ENCODE assay signal across 8 mouse cellular contexts in genomic region chr11:94148105-94148696, GRCm38 (mm10).
DNase-seq lines count a peak whose midpoint lies in the region; ATAC-seq and TF ChIP-seq lines count a peak whose summit lies in the region.
"Had no signal": no experiment of that assay in that cellular context is flagged by ENCODE, and none has a peak within 500 bp of the region (broad histone marks: within the 10 kb centered on the region; RNA-seq: fewer than 3 reads in every experiment).

No protein-coding gene starts in this region.

- no peak overlapping the region for H3K4me3 ChIP-seq in heart, embryonic 13.5 days
- H3K4me3 ChIP-seq in liver, embryonic 13.5 days (replicated peaks): no peak overlapping the region
- H3K4me3 ChIP-seq in embryonic facial prominence, embryonic 14.5 days (ENCODE audit: low read depth, low read length): peak overlapping the region; percentile 49; the same call in 1 of the 2 replicates
- H3K4me3 ChIP-seq in midbrain, postnatal 0 days (ENCODE audit: low read depth, low read length): no peak overlapping the region
- no peak overlapping the region for H3K4me3 ChIP-seq in intestine, embryonic 15.5 days (replicated peaks)

- no peak for TF ChIP-seq CTCF in midbrain, postnatal 0 days (IDR thresholded peaks at IDR 0.05)

- H3K27ac ChIP-seq in heart, embryonic 13.5 days (replicated peaks): no peak overlapping the region
- no peak overlapping the region for H3K27ac ChIP-seq in liver, embryonic 13.5 days
- H3K27ac ChIP-seq in embryonic facial prominence, embryonic 14.5 days (replicated peaks; ENCODE audit: low read depth, low read length): no peak overlapping the region
- peak overlapping the region; percentile 94; the same call in 1 of the 2 replicates for H3K27ac ChIP-seq in midbrain, postnatal 0 days (ENCODE audit: low read depth, low read length)
- H3K27ac ChIP-seq in intestine, embryonic 15.5 days: no peak overlapping the region

- H3K4me2 ChIP-seq in heart, embryonic 13.5 days: peak overlapping the region; percentile 91; the same call in 1 of the 2 replicates
- no peak overlapping the region for H3K4me2 ChIP-seq in liver, embryonic 13.5 days
- peak overlapping the region; percentile 96; the same call in 1 of the 2 replicates for H3K4me2 ChIP-seq in embryonic facial prominence, embryonic 14.5 days (ENCODE audit: low read depth, low read length)
- peak overlapping the region; percentile 76; the same call in 1 of the 2 replicates for H3K4me2 ChIP-seq in midbrain, postnatal 0 days (ENCODE audit: low read depth, low read length, poor library complexity, severe bottlenecking)
- no peak overlapping the region for H3K4me2 ChIP-seq in intestine, embryonic 15.5 days (replicated peaks)

- H3K27me3 ChIP-seq in heart, embryonic 13.5 days (replicated peaks): peaks cover 25% of the 10 kb centered on the region
- H3K27me3 ChIP-seq in liver, embryonic 13.5 days: peaks cover 65% of the 10 kb centered on the region
- H3K27me3 ChIP-seq in embryonic facial prominence, embryonic 14.5 days (replicated peaks; ENCODE audit: control insufficient read depth, insufficient read depth, low read length): peaks cover 9% of the 10 kb centered on the region
- no peaks in the 10 kb centered on the region for H3K27me3 ChIP-seq in midbrain, postnatal 0 days (ENCODE audit: insufficient read depth, low read length)
- H3K27me3 ChIP-seq in intestine, embryonic 15.5 days (replicated peaks): peaks cover 6% of the 10 kb centered on the region; the same call in 1 of the 2 replicates

- H3K9me3 ChIP-seq in heart, embryonic 13.5 days: no peaks in the 10 kb centered on the region
- no peaks in the 10 kb centered on the region for H3K9me3 ChIP-seq in liver, embryonic 13.5 days (replicated peaks)
- H3K9me3 ChIP-seq in embryonic facial prominence, embryonic 14.5 days (ENCODE audit: control insufficient read depth, low read length): no peaks in the 10 kb centered on the region
- H3K9me3 ChIP-seq in midbrain, postnatal 0 days (ENCODE audit: low read length): no peaks in the 10 kb centered on the region
- no peaks in the 10 kb centered on the region for H3K9me3 ChIP-seq in intestine, embryonic 15.5 days

- 54% methylated on average over 12 of the region's 12 CpGs for WGBS in heart, embryonic 13.5 days
- 47% methylated on average over 12 of the region's 12 CpGs for WGBS in liver, embryonic 13.5 days (ENCODE audit: insufficient replicate concordance)
- 50% methylated on average over 12 of the region's 12 CpGs for WGBS in embryonic facial prominence, embryonic 14.5 days
- WGBS in midbrain, postnatal 0 days: 52% methylated on average over 12 of the region's 12 CpGs
- WGBS in intestine, embryonic 15.5 days: 65% methylated on average over 12 of the region's 12 CpGs

- no peak overlapping the region for H3K9ac ChIP-seq in heart, embryonic 13.5 days
- H3K9ac ChIP-seq in liver, embryonic 13.5 days: no peak overlapping the region
- no peak overlapping the region for H3K9ac ChIP-seq in embryonic facial prominence, embryonic 14.5 days (ENCODE audit: low read depth, low read length)
- H3K9ac ChIP-seq in midbrain, postnatal 0 days (replicated peaks; ENCODE audit: low read length, poor library complexity, severe bottlenecking): no peak overlapping the region
- H3K9ac ChIP-seq in intestine, embryonic 15.5 days: no peak overlapping the region

- ATAC-seq in heart, embryonic 13.5 days (ENCODE audit: extremely low read depth, insufficient number of reproducible peaks, low FRiP score, low TSS enrichment): no peak
- ATAC-seq in liver, embryonic 13.5 days (ENCODE audit: low read depth): peak; percentile 19; the same call in 1 of the 2 replicates
- no peak for ATAC-seq in embryonic facial prominence, embryonic 14.5 days (ENCODE audit: low read depth)
- ATAC-seq in midbrain, postnatal 0 days (ENCODE audit: low FRiP score): no peak
- no peak for ATAC-seq in intestine, embryonic 15.5 days

- H3K4me1 ChIP-seq in heart, embryonic 13.5 days: peaks cover 29% of the 10 kb centered on the region
- H3K4me1 ChIP-seq in liver, embryonic 13.5 days (replicated peaks): peaks cover 16% of the 10 kb centered on the region
- H3K4me1 ChIP-seq in embryonic facial prominence, embryonic 14.5 days (ENCODE audit: control insufficient read depth, insufficient read depth, low read length): peaks cover 7% of the 10 kb centered on the region; the same call in 1 of the 2 replicates
- H3K4me1 ChIP-seq in midbrain, postnatal 0 days (ENCODE audit: insufficient read depth, low read length): peaks cover 7% of the 10 kb centered on the region; the same call in 1 of the 2 replicates
- H3K4me1 ChIP-seq in intestine, embryonic 15.5 days (replicated peaks): peaks cover 23% of the 10 kb centered on the region

- no peak for DNase-seq in heart, adult 8-10 months (ENCODE audit: low spot score)
- DNase-seq in liver, embryonic 13.5 days: no peak
- DNase-seq in liver: no peak
- DNase-seq in embryonic facial prominence, embryonic 14.5 days (ENCODE audit: low spot score): no peak
- DNase-seq in midbrain, postnatal 0 days (ENCODE audit: low spot score): no peak
- DNase-seq: kidney, postnatal 36 days had no signal

- no peaks in the 10 kb centered on the region for H3K36me3 ChIP-seq in heart, embryonic 13.5 days
- no peaks in the 10 kb centered on the region for H3K36me3 ChIP-seq in liver, embryonic 13.5 days
- H3K36me3 ChIP-seq in embryonic facial prominence, embryonic 14.5 days (ENCODE audit: control insufficient read depth, insufficient read depth, low read length): no peaks in the 10 kb centered on the region
- no peaks in the 10 kb centered on the region for H3K36me3 ChIP-seq in midbrain, postnatal 0 days (ENCODE audit: insufficient read depth, low read length)
- H3K36me3 ChIP-seq in intestine, embryonic 15.5 days: no peaks in the 10 kb centered on the region

Comparison
In these comparisons a context has a peak if more than half of its experiments do, and no peak if none do; other contexts are left out.
1. H3K4me2 ChIP-seq: peak in heart, embryonic 13.5 days (single experiment), embryonic facial prominence, embryonic 14.5 days (single experiment) and midbrain, postnatal 0 days (single experiment); none in liver, embryonic 13.5 days (single experiment) and intestine, embryonic 15.5 days (single experiment).